Mouse (Mus musculus) intestine, embryonic 14.5 days (tissue): ENCODE measurements around the gene Kif16b. TPM values are rescaled to one million over a fixed set of nuclear protein-coding genes. Genes with fewer than 3 reads are reported as not detected.

Experiments used
- ATAC-seq: fragments of 200-750 bp; cut with Nextera tagmentation; replicated peaks from 2 replicates; pipeline ENCODE4 v1.8.0; 2017; ENCODE audit warnings: low read depth, moderate number of reproducible peaks, moderate TSS enrichment, moderate library complexity; ENCODE audit not compliant: low FRiP score, low TSS enrichment
- DNase-seq: peaks from one replicate; pipeline ENCODE4 v3.0.0-alpha.2; 2018; ENCODE audit warnings: low spot score
- H3K27ac ChIP-seq: fragments of 300-500 bp; sonication (generic); 2 replicates; pipeline ENCODE4 v1.5.1; 2014; ENCODE audit warnings: low read depth, mild to moderate bottlenecking, control low read depth
- H3K27me3 ChIP-seq: fragments of 300-500 bp; sonication (generic); replicated peaks from 2 replicates; pipeline ENCODE4 v1.6.1; 2014; ENCODE audit warnings: low read length, control low read depth; ENCODE audit not compliant: control insufficient read depth, insufficient read depth
- H3K36me3 ChIP-seq: fragments of 300-500 bp; sonication (generic); 2 replicates; pipeline ENCODE4 v1.6.1; 2014; ENCODE audit warnings: low read length, control low read depth; ENCODE audit not compliant: control insufficient read depth, insufficient read depth
- H3K4me1 ChIP-seq: fragments of 300-500 bp; sonication (generic); replicated peaks from 2 replicates; pipeline ENCODE4 v1.6.1; 2014; ENCODE audit warnings: low read length, control low read depth, mixed read lengths; ENCODE audit not compliant: control insufficient read depth, insufficient read depth
- H3K4me2 ChIP-seq: fragments of 300-500 bp; sonication (generic); 2 replicates; pipeline ENCODE4 v1.6.1; 2014; ENCODE audit warnings: low read length
- H3K4me3 ChIP-seq: fragments of 300-500 bp; sonication (generic); 2 replicates; pipeline ENCODE4 v1.5.1; 2014; ENCODE audit warnings: low read depth, low read length, control low read depth, mixed read lengths
- H3K9ac ChIP-seq: fragments of 300-500 bp; sonication (generic); 2 replicates; pipeline ENCODE4 v1.6.1; 2014; ENCODE audit warnings: mild to moderate bottlenecking, low read length
- H3K9me3 ChIP-seq: fragments of 300-500 bp; sonication (generic); 2 replicates; pipeline ENCODE4 v1.6.1; 2016; ENCODE audit warnings: low read length, control low read depth; ENCODE audit not compliant: control insufficient read depth
- WGBS: fragments of 180-500 bp; shearing (Covaris S2); extraction: QIAGEN DNeasy Blood & Tissue Kit; methylation state at CpG from one replicate; pipeline ENCODE4 v1.1.7; 2014; 5-methylcytosine and 5-hydroxymethylcytosine counted together
- polyA plus RNA-seq: library from polyadenylated mRNA; unstranded; fragments of >200 nt; fragmentation: Nextera tagmentation; extraction: Ambion mirVana; gene quantifications from 2 replicates; pipeline ENCODE4 v1.2.1, GENCODE M21; 2014

Kif16b gene
- polyA plus RNA-seq, 1 experiment from 2014 or later: 12.7 TPM

GRCm38 (mm10) chr2:142774752-142775151, 126.6 kb downstream of the Kif16b start:
- H3K9me3 ChIP-seq: no peaks in the 10 kb centered on the region
- ATAC-seq (no peak), DNase-seq (no peak)
- 46% methylated on average over 1 of the region's 1 CpGs for WGBS
- no peaks in the 10 kb centered on the region for H3K4me1 ChIP-seq
- H3K27ac ChIP-seq: no peak overlapping the region
- H3K36me3 ChIP-seq: no peaks in the 10 kb centered on the region
- H3K27me3 ChIP-seq: no peaks in the 10 kb centered on the region
- H3K4me3 ChIP-seq: no peak overlapping the region
- no peak overlapping the region for H3K9ac ChIP-seq
- H3K4me2 ChIP-seq: no peak overlapping the region

GRCm38 (mm10) chr2:142769647-142770121, 131.6 kb downstream of the Kif16b start:
- H3K36me3 ChIP-seq: no peaks in the 10 kb centered on the region
- ATAC-seq: no peak
- H3K4me1 ChIP-seq: no peaks in the 10 kb centered on the region
- no peaks in the 10 kb centered on the region for H3K27me3 ChIP-seq
- DNase-seq: no peak
- H3K9me3 ChIP-seq: no peaks in the 10 kb centered on the region
- no peak overlapping the region for H3K4me3 ChIP-seq
- no peak overlapping the region for H3K9ac ChIP-seq
- 89% methylated on average over 11 of the region's 11 CpGs for WGBS
- no peak overlapping the region for H3K4me2 ChIP-seq
- no peak overlapping the region for H3K27ac ChIP-seq

DNA sequence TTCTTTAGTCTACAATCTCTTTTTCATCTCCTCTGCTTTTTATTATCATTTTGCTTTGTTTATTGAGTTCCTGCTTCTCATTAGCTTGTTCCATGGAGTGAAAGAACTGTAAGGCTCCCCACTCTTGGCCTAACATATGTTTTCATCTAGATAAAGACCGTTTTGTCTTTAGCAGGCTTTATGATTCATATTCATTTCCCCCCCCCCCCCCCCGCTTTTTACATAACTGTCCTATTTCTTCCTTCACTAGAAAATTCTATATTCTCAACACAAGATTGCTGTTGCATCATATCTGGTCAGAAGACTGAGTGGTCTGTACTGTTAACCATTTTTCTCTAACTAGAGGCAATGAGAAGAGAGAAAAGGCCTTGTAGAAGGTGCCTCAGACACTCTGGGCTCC, 137.1 kb downstream of the Kif16b start:
- no peaks in the 10 kb centered on the region for H3K36me3 ChIP-seq
- H3K27ac ChIP-seq: no peak overlapping the region
- ATAC-seq (no peak), DNase-seq (no peak)
- H3K4me1 ChIP-seq: no peaks in the 10 kb centered on the region
- no peaks in the 10 kb centered on the region for H3K27me3 ChIP-seq
- H3K4me3 ChIP-seq: no peak overlapping the region
- H3K4me2 ChIP-seq: no peak overlapping the region
- WGBS: 87% methylated on average over 2 of the region's 2 CpGs
- H3K9ac ChIP-seq: no peak overlapping the region
- H3K9me3 ChIP-seq: no peaks in the 10 kb centered on the region

DNA sequence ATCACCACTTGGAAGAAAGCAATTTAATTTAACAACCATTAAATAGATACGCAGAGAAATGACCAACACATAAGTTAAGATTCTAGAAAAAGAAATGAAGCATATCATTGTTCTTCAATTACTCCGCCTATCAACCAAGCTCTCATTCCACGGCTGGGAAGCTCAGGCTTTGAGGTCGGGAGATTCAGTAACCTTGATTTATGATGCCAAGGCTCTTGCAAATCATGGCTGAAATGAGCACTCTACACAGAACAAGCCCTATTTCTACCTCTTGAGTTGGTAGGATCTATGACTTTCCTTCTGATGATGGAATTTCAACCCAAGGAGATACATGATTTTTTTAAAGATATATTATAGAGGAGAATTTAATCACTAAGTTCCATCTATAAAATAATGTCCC, 140.5 kb downstream of the Kif16b start:
- ATAC-seq: no peak
- Histone ChIP-seq H3K27me3 (no peaks in the 10 kb centered on the region), H3K9me3 (no peaks in the 10 kb centered on the region), H3K4me3 (no peak overlapping the region), H3K4me1 (no peaks in the 10 kb centered on the region), H3K36me3 (no peaks in the 10 kb centered on the region), H3K4me2 (no peak overlapping the region), H3K27ac (no peak overlapping the region), H3K9ac (no peak overlapping the region)
- DNase-seq: no peak
- WGBS: 58% methylated on average over 4 of the region's 4 CpGs

DNA sequence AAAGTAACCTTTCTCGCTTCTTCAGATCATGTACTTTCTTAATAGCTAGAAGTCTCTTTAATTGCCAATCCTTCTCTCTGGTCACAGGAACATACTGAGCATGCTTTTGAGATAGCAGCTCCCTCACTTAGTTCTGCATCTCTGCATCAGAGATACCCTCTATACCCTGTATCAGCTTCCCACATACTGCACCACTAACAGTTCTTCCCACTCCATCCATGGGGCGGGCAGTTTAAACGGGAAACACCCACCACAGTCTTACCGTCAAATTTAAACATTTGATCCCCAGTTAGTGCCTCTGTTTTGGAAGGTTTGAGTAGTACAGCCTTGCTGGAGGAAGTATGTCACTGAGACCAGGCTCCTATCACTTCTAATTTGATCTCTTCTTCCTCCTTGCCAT, 142.1 kb downstream of the Kif16b start:
- H3K36me3 ChIP-seq: no peaks in the 10 kb centered on the region
- no peaks in the 10 kb centered on the region for H3K4me1 ChIP-seq
- 92% methylated on average over 4 of the region's 4 CpGs for WGBS
- no peak overlapping the region for H3K27ac ChIP-seq
- DNase-seq: no peak
- H3K9ac ChIP-seq: no peak overlapping the region
- no peaks in the 10 kb centered on the region for H3K27me3 ChIP-seq
- H3K9me3 ChIP-seq: no peaks in the 10 kb centered on the region
- H3K4me2 ChIP-seq: no peak overlapping the region
- H3K4me3 ChIP-seq: no peak overlapping the region
- ATAC-seq: no peak

GRCm38 (mm10) chr2:142758091-142758765, 143.1 kb downstream of the Kif16b start:
- no peaks in the 10 kb centered on the region for H3K36me3 ChIP-seq
- H3K4me2 ChIP-seq: no peak overlapping the region
- no peak overlapping the region for H3K4me3 ChIP-seq
- no peak overlapping the region for H3K9ac ChIP-seq
- no peak overlapping the region for H3K27ac ChIP-seq
- H3K9me3 ChIP-seq: no peaks in the 10 kb centered on the region
- WGBS: 86% methylated on average over 3 of the region's 3 CpGs
- no peaks in the 10 kb centered on the region for H3K4me1 ChIP-seq
- ATAC-seq: no peak
- no peak for DNase-seq
- H3K27me3 ChIP-seq: no peaks in the 10 kb centered on the region

DNA sequence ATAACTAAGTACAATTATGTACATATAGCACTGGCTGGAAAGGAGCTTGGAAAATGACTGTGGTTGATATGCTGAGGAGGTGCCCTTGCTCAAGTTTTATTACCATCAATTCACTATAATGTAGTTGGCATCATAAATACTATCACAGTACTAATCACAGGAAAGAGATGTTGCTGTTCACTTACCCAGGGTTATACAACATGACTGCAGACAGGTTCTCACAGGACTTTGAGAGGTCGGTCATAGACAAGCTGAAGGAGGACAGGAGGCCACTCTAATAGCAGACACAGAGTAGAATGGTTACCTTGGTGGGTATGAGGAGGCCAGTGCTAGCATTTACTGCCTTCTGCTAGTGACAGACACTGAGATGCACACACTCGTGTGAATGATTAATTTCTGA, 162.0 kb downstream of the Kif16b start:
- H3K4me2 ChIP-seq: no peak overlapping the region
- H3K27ac ChIP-seq: no peak overlapping the region
- no peak overlapping the region for H3K4me3 ChIP-seq
- no peaks in the 10 kb centered on the region for H3K9me3 ChIP-seq
- 0 out of 2 replicates have a peak, but pooled peaks cover 2% of the 10 kb centered on the region for H3K36me3 ChIP-seq
- no peaks in the 10 kb centered on the region for H3K27me3 ChIP-seq
- no peak overlapping the region for H3K9ac ChIP-seq
- DNase-seq (no peak), ATAC-seq (no peak)
- no peaks in the 10 kb centered on the region for H3K4me1 ChIP-seq
- 74% methylated on average over 2 of the region's 2 CpGs for WGBS

DNA sequence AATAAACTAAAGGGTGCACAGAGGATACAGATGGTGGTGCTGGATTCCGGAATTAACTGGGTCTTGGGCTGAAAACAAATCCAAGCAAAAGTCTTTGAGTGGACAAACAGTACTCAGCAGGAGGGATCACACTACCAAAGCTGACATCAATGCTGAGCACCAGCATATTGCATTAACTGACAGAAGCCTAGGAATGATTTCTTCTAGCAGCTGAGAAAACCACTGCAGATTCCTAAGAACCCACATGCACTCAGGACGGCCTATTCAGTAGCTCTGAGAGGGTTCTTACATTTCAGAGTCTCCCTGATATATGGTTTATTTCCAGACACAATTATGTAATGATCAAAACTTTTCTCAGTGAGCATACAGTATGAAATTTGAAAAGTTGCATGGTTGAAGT, 162.8 kb downstream of the Kif16b start:
- no peak overlapping the region for H3K27ac ChIP-seq

GRCm38 (mm10) chr2:142735691-142736090, 165.6 kb downstream of the Kif16b start:
- ATAC-seq (no peak), DNase-seq (no peak)
- no peaks in the 10 kb centered on the region for H3K9me3 ChIP-seq
- H3K27me3 ChIP-seq: no peaks in the 10 kb centered on the region
- no peaks in the 10 kb centered on the region for H3K4me1 ChIP-seq
- 0 out of 2 replicates have a peak, but pooled peaks cover 2% of the 10 kb centered on the region for H3K36me3 ChIP-seq
- H3K4me3 ChIP-seq: no peak overlapping the region
- no peak overlapping the region for H3K27ac ChIP-seq
- no peak overlapping the region for H3K4me2 ChIP-seq
- H3K9ac ChIP-seq: no peak overlapping the region
- WGBS: 90% methylated on average over 3 of the region's 3 CpGs

More for the DNA sequence above, 162.8 kb downstream of the Kif16b start:
- ATAC-seq: no peak
- Histone ChIP-seq H3K4me3 (no peak overlapping the region), H3K4me2 (no peak overlapping the region), H3K9me3 (no peaks in the 10 kb centered on the region), H3K9ac (no peak overlapping the region), H3K27me3 (no peaks in the 10 kb centered on the region), H3K36me3 (0 out of 2 replicates have a peak, but pooled peaks cover 2% of the 10 kb centered on the region), H3K4me1 (no peaks in the 10 kb centered on the region)
- no peak for DNase-seq
- WGBS: 83% methylated on average over 2 of the region's 2 CpGs
